Mouse (Mus musculus): ENCODE results near the gene Topbp1. TPM values are rescaled to one million over a fixed set of nuclear protein-coding genes. Genes with fewer than 3 reads are reported as not detected.
"Not testable (repeated sequence)": the region's sequence is repeated elsewhere in the genome, so short reads cannot be mapped to it uniquely, and the experiment has no call there.

The Topbp1 gene
- polyA plus RNA-seq, 1 experiment from 2014 or later, result 94.9 TPM

DNA sequence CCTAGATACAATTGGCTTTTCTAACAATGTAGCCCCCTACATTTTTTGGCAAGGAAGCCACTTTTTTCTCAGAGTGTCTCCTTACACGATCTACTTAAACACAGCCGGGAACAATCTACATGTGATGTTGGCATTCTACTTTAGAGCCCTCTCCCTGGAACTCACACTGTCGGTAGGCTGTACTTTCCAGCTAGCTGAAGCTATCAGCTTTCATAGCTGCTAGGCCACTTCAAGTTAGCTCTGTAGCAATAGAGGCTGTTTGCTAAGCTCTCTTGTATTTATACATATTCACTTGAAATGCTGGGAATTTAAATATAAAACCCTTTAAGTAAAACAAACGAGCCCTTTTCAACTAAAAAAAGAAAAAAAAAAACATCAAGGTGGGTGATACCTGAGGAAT lies 2.8 kb upstream of the Topbp1 start:
- ATAC-seq (ENCODE audit: low FRiP score), result no peak
- 86% methylated on average over 4 of the region's 4 CpGs for WGBS

DNA sequence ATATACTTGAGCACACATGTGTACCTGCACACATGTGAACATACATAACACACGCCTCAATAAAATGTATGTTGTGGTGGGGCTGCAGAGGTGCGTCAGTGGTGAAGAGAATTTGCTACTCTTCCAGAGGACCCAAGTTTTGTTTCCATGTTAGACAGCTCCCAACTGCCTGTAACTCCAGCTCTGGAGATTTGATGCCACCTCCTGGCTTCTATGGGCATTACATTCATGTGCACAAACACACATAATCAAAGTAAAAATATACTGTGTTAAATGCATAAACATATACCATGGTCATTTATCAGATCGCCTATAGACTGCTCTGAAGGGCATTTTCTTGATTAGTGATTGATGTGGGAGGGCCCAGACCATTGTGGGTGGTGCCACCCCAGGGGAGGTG lies 2.3 kb upstream of the Topbp1 start:
- H3K36me3 ChIP-seq (replicated peaks), result no peaks in the 10 kb centered on the region
- no peak overlapping the region for H3K4me2 ChIP-seq
- peaks cover 16% of the 10 kb centered on the region for H3K4me1 ChIP-seq
- H3K9ac ChIP-seq, result no peak overlapping the region
- no peaks in the 10 kb centered on the region for H3K9me3 ChIP-seq
- H3K27ac ChIP-seq, result no peak overlapping the region
- H3K4me3 ChIP-seq (replicated peaks), result no peak overlapping the region
- H3K27me3 ChIP-seq, result no peaks in the 10 kb centered on the region
- 55% methylated on average over 3 of the region's 3 CpGs for WGBS
- no peak for ATAC-seq (ENCODE audit: low FRiP score)

More for the DNA sequence above, 2.8 kb upstream of the Topbp1 start:
- Histone ChIP-seq H3K36me3 (replicated peaks) (no peaks in the 10 kb centered on the region), H3K9me3 (no peaks in the 10 kb centered on the region), H3K27me3 (no peaks in the 10 kb centered on the region), H3K4me3 (replicated peaks) (no peak overlapping the region), H3K4me2 (no peak overlapping the region), H3K4me1 (peaks cover 16% of the 10 kb centered on the region), H3K27ac (no peak overlapping the region), H3K9ac (no peak overlapping the region)

DNA sequence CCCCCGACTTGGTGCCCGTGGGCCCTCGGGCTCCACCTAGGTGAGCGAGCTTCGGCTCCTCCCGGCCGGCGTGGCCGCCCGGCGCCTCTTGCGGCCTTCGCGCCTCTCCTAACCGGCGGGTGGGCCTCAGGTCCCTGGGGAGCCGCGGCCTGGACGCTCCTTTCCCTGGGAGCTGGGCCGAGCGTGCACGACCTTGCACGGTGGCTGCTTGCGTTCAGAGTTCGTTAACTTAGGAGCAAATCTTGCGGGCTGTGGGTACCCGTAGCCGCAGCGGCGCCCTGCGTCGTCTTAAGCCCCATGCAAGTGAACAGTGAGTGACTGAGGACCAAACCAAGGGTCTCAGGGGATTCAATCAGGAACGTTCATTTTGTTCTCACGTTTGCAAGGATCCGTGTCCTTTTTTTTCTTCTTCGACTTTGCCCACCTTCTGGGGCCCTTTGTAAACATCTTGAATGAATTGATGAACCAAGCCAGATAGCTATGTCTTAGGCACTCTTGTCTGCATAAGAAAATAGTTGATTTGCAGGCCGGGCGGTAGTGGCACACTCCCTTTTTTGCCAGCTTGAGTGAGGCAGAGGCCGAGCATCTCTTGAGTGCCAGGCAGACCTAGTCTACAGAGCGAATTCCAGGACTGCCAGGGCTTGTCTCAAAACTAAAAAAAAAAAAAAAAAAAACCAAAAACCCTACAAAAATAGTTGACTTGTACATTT lies 472 bp downstream of the Topbp1 start:
- H3K27ac ChIP-seq, result peak overlapping the region; percentile 82
- H3K4me2 ChIP-seq, result peak overlapping the region; percentile 79
- H3K4me1 ChIP-seq, result peaks cover 19% of the 10 kb centered on the region
- peaks cover 24% of the 10 kb centered on the region for H3K36me3 ChIP-seq (replicated peaks)
- WGBS, result under 1% methylated on average over 38 of the region's 40 CpGs
- H3K27me3 ChIP-seq, result no peaks in the 10 kb centered on the region
- H3K4me3 ChIP-seq (replicated peaks), result peak overlapping the region; percentile 96
- peak; percentile 75; the same call in 1 of the 2 replicates for ATAC-seq (ENCODE audit: low FRiP score)
- H3K9ac ChIP-seq, result peak overlapping the region; percentile 88
- no peaks in the 10 kb centered on the region for H3K9me3 ChIP-seq

DNA sequence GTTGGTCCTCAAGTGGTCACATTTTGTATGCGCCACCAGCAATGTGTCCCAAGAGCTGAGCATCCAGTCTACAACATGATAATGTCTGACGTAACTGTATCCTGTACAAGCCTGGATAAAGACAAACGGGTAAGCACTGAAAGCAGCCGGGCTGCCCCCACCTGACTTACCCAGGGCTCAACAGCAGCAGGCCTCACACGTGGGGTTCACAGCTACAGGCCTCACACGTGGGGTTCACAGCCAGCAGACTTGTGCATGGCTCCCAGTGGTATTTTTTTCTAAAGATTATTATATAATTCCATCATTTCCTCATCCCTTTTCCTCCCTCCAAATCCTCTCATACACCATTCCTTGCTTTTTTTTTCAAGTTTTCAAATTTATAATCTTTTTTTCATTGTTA lies 4.8 kb downstream of the Topbp1 start:
- H3K36me3 ChIP-seq (replicated peaks), result peaks cover 59% of the 10 kb centered on the region
- H3K4me2 ChIP-seq, result no peak overlapping the region
- no peak overlapping the region for H3K9ac ChIP-seq
- H3K27ac ChIP-seq, result no peak overlapping the region
- H3K4me3 ChIP-seq (replicated peaks), result no peak overlapping the region
- peaks cover 16% of the 10 kb centered on the region for H3K4me1 ChIP-seq
- no peaks in the 10 kb centered on the region for H3K9me3 ChIP-seq
- 92% methylated on average over 6 of the region's 6 CpGs for whole genome bisulfite sequencing
- no peak for ATAC-seq (ENCODE audit: low FRiP score)
- H3K27me3 ChIP-seq, result no peaks in the 10 kb centered on the region

DNA sequence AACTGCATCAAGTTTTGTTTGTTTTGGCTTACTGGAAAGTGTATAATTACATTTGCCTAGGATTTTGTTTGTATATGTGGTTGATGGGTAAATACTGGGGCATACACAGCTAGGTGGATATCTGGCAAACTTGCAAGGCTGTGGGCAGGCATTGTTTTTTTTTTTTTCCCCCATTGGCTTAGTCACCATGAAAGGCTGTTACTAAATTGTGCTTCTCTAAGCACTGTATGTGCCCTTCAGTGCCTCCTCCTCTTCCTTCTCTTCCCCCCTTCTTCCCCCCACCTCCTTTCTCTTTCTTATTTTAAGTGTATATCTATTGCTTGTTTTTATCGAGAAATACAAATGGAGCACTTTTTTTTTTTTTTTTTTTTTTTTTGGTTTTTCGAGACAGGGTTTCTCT lies 19.7 kb downstream of the Topbp1 start:
- Histone ChIP-seq H3K4me3 (replicated peaks) (no peak overlapping the region), H3K27ac (no peak overlapping the region), H3K9ac (no peak overlapping the region), H3K9me3 (no peaks in the 10 kb centered on the region), H3K36me3 (replicated peaks) (peaks cover 81% of the 10 kb centered on the region), H3K4me2 (no peak overlapping the region), H3K4me1 (no peaks in the 10 kb centered on the region), H3K27me3 (no peaks in the 10 kb centered on the region)
- no peak for ATAC-seq (ENCODE audit: low FRiP score)
- WGBS, result 100% methylated on average over 1 of the region's 2 CpGs

DNA sequence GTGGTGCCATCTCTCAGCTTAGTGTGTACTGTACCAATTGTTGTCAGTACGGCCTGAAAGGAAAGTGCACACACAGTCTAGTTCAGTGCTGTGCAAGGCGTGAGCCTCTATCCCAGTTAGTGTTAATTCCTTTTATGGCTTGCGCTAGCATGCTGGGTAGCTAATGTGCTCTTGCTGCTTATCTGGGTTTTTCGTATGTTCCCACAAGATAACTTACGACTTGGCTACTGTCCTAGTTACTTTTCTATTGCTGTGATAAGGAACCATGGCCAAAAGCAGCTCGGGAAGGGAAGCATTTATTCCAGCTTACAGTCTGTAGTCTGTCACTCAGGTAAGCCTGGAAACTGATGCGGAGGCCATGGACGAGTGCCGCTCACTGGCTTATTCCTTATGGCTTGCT lies 21.4 kb downstream of the Topbp1 start:
- no peak overlapping the region for H3K4me2 ChIP-seq
- no peak overlapping the region for H3K27ac ChIP-seq
- H3K9me3 ChIP-seq, result no peaks in the 10 kb centered on the region
- H3K36me3 ChIP-seq (replicated peaks), result peaks cover 79% of the 10 kb centered on the region
- 94% methylated on average over 9 of the region's 9 CpGs for WGBS
- no peaks in the 10 kb centered on the region for H3K4me1 ChIP-seq
- no peak overlapping the region for H3K4me3 ChIP-seq (replicated peaks)
- no peaks in the 10 kb centered on the region for H3K27me3 ChIP-seq
- H3K9ac ChIP-seq, result no peak overlapping the region
- no peak for ATAC-seq (ENCODE audit: low FRiP score)

DNA sequence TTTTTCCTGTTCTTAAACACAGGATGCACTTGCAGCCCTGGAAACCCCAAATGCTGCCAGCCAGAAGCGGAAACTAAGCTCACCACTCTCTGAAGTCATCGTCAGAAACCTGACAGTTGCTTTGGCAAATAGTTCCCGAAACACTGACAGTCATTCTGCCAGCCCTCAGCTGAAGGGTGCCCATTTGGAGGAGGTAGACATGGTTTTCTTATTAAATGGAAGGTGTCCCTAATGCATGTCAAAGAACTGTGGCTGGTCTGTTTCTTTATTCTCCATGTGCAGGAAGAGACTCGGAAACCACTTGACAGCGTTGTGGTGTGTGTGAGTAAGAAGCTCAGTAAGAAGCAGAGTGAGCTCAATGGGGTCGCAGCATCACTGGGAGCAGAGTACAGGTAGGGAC lies 27.6 kb downstream of the Topbp1 start:
- no peaks in the 10 kb centered on the region for H3K27me3 ChIP-seq
- no peak for ATAC-seq (ENCODE audit: low FRiP score)
- no peak overlapping the region for H3K27ac ChIP-seq
- no peak overlapping the region for H3K4me2 ChIP-seq
- H3K4me1 ChIP-seq, result no peaks in the 10 kb centered on the region
- 96% methylated on average over 6 of the region's 6 CpGs for WGBS
- peaks cover 92% of the 10 kb centered on the region for H3K36me3 ChIP-seq (replicated peaks)
- no peak overlapping the region for H3K9ac ChIP-seq
- H3K9me3 ChIP-seq, result no peaks in the 10 kb centered on the region
- H3K4me3 ChIP-seq (replicated peaks), result no peak overlapping the region

DNA sequence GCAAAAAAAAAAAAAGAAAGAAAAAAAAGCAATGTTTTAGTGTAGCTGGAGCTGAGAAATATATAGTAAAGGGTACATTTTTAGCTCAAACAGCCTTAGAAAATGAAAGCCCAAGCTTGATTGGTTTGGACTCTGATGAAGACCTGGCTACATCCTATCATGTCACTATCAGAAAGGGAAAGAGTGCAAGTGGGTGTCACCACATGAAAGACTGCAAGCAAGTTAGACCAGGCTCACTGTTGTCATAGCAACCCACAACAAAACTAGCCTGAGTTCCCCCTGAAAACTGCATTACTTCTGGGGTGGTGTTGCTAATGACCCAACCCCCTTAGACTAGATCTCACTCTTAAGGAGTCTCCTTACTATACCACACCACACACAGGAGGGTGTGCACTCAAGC lies 31.9 kb downstream of the Topbp1 start:
- Histone ChIP-seq H3K4me2 (no peak overlapping the region), H3K4me1 (no peaks in the 10 kb centered on the region), H3K27me3 (no peaks in the 10 kb centered on the region), H3K9me3 (no peaks in the 10 kb centered on the region), H3K4me3 (replicated peaks) (no peak overlapping the region), H3K9ac (no peak overlapping the region), H3K27ac (no peak overlapping the region), H3K36me3 (replicated peaks) (peaks cover 89% of the 10 kb centered on the region)
- no peak for ATAC-seq (ENCODE audit: low FRiP score)

DNA sequence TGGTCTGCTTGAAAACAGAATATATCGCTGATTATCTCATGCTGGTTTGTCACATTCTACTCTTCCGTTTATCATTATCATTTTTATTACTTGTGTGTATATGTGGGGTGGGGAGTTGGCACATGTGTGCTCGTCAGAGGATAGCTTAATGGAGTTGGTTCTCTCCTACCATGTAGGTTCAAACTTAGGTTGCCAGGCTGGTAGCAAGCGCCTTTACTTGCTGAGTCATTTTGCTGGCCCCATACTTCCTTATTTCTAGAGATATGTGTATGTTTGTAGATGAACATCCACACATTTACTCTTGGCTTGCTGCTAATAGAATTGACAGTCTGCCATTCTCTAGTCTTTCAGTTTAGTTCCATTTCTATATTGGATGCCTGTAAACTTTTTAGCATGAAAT lies 42.0 kb downstream of the Topbp1 start:
- Histone ChIP-seq H3K9ac (no peak overlapping the region), H3K4me1 (no peaks in the 10 kb centered on the region), H3K4me3 (replicated peaks) (no peak overlapping the region), H3K36me3 (replicated peaks) (peaks cover 84% of the 10 kb centered on the region), H3K27me3 (no peaks in the 10 kb centered on the region), H3K4me2 (no peak overlapping the region), H3K9me3 (no peaks in the 10 kb centered on the region), H3K27ac (no peak overlapping the region)
- ATAC-seq (ENCODE audit: low FRiP score), result no peak
- 94% methylated on average over 4 of the region's 4 CpGs for WGBS

DNA sequence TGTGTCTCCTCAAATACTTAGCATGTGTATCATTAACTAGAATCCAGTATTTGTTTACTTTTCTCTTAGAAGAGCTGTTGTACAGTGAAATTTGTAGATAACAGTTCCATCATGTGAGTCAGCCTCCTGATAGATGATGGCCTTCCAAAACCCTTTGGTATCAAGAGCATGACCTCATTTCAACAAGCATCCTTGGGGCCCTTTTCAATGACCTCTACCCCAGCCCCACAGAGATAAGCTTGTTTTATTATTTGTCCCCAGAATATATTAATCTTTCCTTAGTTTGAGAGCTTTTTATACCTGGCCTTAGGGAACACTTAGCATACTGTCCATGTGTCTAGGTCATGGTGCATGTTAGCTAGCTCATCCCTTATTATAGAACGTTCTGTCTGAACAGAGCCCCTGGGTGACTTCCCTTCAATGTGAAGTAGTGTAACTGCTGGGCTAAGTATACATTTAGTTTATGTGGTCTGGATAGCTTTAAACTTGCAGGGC lies 43.0 kb downstream of the Topbp1 start:
- Histone ChIP-seq H3K27ac (no peak overlapping the region), H3K36me3 (replicated peaks) (peaks cover 74% of the 10 kb centered on the region), H3K9ac (no peak overlapping the region), H3K9me3 (no peaks in the 10 kb centered on the region), H3K27me3 (no peaks in the 10 kb centered on the region), H3K4me2 (no peak overlapping the region), H3K4me3 (replicated peaks) (no peak overlapping the region), H3K4me1 (no peaks in the 10 kb centered on the region)
- no peak for ATAC-seq (ENCODE audit: low FRiP score)
- whole genome bisulfite sequencing, result 95% methylated on average over 1 of the region's 1 CpGs

DNA sequence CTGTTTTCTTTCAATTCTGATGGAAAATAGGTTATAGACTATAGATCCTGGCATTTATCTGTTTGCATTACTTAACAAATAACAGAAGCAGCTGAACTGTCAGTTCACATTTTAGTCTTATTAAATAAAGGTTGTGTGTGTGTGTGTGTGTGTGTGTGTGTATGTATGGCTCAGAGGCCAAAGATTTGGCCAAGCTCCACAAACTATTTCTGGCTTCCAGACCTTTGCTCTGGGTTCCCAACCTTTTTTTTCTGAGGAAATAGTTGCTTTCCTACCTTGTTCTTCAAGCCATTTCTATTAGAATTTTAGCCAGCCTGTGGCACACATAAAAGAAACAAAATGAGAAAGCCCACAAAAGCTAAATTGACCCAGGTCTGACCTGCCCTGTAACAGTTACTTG lies 43.8 kb downstream of the Topbp1 start:
- no peak overlapping the region for H3K4me2 ChIP-seq
- no peak for ATAC-seq (ENCODE audit: low FRiP score)
- no peak overlapping the region for H3K4me3 ChIP-seq (replicated peaks)
- no peaks in the 10 kb centered on the region for H3K27me3 ChIP-seq
- no peaks in the 10 kb centered on the region for H3K4me1 ChIP-seq
- H3K27ac ChIP-seq, result no peak overlapping the region
- H3K36me3 ChIP-seq (replicated peaks), result peaks cover 68% of the 10 kb centered on the region
- H3K9ac ChIP-seq, result no peak overlapping the region
- H3K9me3 ChIP-seq, result no peaks in the 10 kb centered on the region

DNA sequence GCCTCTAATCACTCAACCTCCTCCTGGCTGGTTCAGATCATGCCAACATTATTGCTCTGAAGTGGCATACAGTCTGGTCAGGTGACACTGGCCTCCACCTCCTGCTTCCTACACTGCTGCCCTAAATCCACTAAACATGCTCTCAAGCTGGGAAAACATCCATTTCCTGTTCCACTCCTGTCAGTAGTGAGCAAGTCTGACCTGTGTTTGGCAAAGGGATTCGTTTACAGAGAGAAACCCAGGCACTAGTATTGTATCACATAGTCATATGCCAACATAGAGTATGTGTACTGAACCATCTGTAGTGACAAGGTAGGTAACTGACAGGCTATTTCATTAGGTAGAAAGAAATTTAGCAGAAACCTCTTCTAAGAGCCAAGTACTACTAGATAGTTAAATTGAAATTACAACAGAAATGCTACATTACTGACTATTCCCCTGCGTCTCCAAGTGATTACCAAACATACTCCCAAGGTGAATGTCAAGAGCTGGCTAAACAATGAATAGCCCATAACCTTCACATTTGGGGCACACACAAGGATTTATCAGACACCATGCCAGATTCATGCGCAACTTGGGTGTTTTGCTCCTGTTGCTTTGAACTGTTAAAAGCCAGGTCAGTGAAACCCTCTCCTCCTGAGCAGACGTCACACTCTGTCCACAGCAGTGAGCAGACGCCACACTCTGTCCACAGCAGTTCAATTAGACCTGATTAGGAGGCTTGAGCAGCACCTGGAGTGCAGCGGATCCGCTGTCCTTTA lies 48.7 kb downstream of the Topbp1 start:
- H3K9ac ChIP-seq; H3K4me1 ChIP-seq; H3K9me3 ChIP-seq; H3K27me3 ChIP-seq; H3K4me2 ChIP-seq; H3K4me3 ChIP-seq (replicated peaks); H3K27ac ChIP-seq; ATAC-seq (ENCODE audit: low FRiP score): not testable (repeated sequence)
- 90% methylated on average over 7 of the region's 7 CpGs for WGBS
- H3K36me3 ChIP-seq (replicated peaks), result peaks cover 53% of the 10 kb centered on the region

DNA sequence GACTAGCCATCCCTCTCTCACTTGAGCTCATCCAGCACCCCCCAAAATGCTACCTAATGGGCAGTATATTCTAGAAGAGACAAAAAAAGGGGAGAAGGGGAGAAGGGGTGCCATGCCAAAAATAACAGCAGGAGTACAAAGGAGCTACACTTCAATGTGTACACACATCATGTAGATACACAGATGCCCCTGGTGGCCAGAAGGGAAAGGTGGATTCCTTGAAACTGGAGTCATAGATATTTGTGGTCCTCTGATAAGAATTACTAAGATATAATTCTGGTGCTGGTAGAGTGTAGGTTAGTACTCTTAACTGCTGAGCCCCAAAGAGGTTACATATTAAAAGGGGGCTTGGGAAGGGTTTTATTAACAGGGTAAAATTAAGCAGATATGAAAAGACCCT lies 52.9 kb downstream of the Topbp1 start:
- no peak overlapping the region for H3K27ac ChIP-seq
- ATAC-seq (ENCODE audit: low FRiP score), result no peak
- no peak overlapping the region for H3K4me3 ChIP-seq (replicated peaks)
- H3K4me1 ChIP-seq, result peaks cover 5% of the 10 kb centered on the region; the same call in 1 of the 2 replicates
- H3K27me3 ChIP-seq, result no peaks in the 10 kb centered on the region
- H3K9ac ChIP-seq, result no peak overlapping the region
- H3K36me3 ChIP-seq (replicated peaks), result peaks cover 46% of the 10 kb centered on the region
- no peak overlapping the region for H3K4me2 ChIP-seq
- no peaks in the 10 kb centered on the region for H3K9me3 ChIP-seq

Measured in forebrain, embryonic 12.5 days (tissue).